Mouse (Mus musculus) neural tube, embryonic 13.5 days (tissue): ENCODE results near the gene Gm2016. TPM values are rescaled to one million over a fixed set of nuclear protein-coding genes. Genes with fewer than 3 reads are reported as not detected.
"Not testable (repeated sequence)": the region's sequence is repeated elsewhere in the genome, so short reads cannot be mapped to it uniquely, and the experiment has no call there.

Experiments used
- ATAC-seq: fragments of 200-750 bp; cut with Nextera tagmentation; 2 replicates; pipeline ENCODE4 v1.8.0; 2017; ENCODE audit warnings: low read depth, mild to moderate bottlenecking, moderate TSS enrichment, moderate library complexity
- H3K27ac ChIP-seq: fragments of 300-500 bp; sonication (generic); replicated peaks from 2 replicates; pipeline ENCODE4 v1.5.1; 2015; ENCODE audit warnings: moderate library complexity, mild to moderate bottlenecking, inconsistent platforms
- H3K27me3 ChIP-seq: fragments of 300-500 bp; sonication (generic); 2 replicates; pipeline ENCODE4 v1.6.1; 2015; ENCODE audit warnings: mild to moderate bottlenecking, inconsistent platforms
- H3K36me3 ChIP-seq: fragments of 300-500 bp; sonication (generic); 2 replicates; pipeline ENCODE4 v1.6.1; 2015; ENCODE audit warnings: mild to moderate bottlenecking, inconsistent platforms
- H3K4me1 ChIP-seq: fragments of 300-500 bp; sonication (generic); replicated peaks from 2 replicates; pipeline ENCODE4 v1.6.1; 2015; ENCODE audit warnings: inconsistent platforms
- H3K4me2 ChIP-seq: fragments of 300-500 bp; sonication (generic); 2 replicates; pipeline ENCODE4 v1.6.1; 2015; ENCODE audit warnings: inconsistent platforms, mild to moderate bottlenecking, moderate library complexity
- H3K4me3 ChIP-seq: fragments of 300-500 bp; sonication (generic); 2 replicates; pipeline ENCODE4 v1.5.1; 2015; ENCODE audit warnings: mild to moderate bottlenecking, inconsistent platforms
- H3K9ac ChIP-seq: fragments of 300-500 bp; sonication (generic); 2 replicates; pipeline ENCODE4 v1.6.1; 2015; ENCODE audit warnings: moderate library complexity, mild to moderate bottlenecking, inconsistent platforms
- H3K9me3 ChIP-seq: fragments of 300-500 bp; sonication (generic); 2 replicates; pipeline ENCODE4 v1.6.1; 2016; ENCODE audit warnings: inconsistent platforms
- WGBS: fragments of 180-500 bp; shearing (Covaris S2); methylation state at CpG from one replicate; pipeline ENCODE4 v1.1.7; 2015; 5-methylcytosine and 5-hydroxymethylcytosine counted together
- polyA plus RNA-seq: library from polyadenylated mRNA; unstranded; fragments of >200 nt; fragmentation: Nextera tagmentation; extraction: Ambion mirVana; gene quantifications from 2 replicates; pipeline ENCODE4 v1.2.1, GENCODE M21; 2015

Gene Gm2016
- not detected in 2 replicates for polyA plus RNA-seq

DNA sequence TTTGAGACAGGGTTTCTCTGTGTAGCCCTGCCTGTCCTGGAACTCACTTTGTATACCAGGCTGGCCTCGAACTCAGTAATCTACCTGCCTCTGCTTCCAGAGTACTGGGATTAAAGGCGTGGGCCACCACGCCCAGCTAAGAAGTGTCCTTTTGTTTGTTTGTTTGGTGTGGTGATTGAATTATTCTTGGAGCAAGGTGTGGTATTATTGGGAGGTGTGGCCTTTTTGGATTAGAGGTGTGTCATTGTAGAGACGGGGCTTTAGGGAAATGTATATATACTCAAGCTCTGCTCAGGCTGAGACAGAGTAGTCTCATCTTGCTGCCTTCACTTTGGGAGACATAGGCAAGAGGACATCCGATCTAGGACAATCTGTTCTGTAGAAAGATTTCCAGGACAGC lies at the start of gene Gm2016:
Gene Gm2016, plus strand, starts transcription at position 301 of the 400 bp plus-strand sequence.
- 92% methylated on average over 5 of the region's 5 CpGs for WGBS
- ATAC-seq, H3K4me3 ChIP-seq: not testable (repeated sequence)

GRCm38 (mm10) chr12:87842239-87842638 lies 31.6 kb upstream of the Gm2016 start, which contains the start of gene Gm2001:
TSS of gene Gm2001 (minus strand) at chr12:87842339.
- H3K27me3 ChIP-seq, H3K27ac ChIP-seq, ATAC-seq, H3K36me3 ChIP-seq, H3K4me3 ChIP-seq, H3K9ac ChIP-seq, H3K4me2 ChIP-seq, H3K4me1 ChIP-seq, H3K9me3 ChIP-seq: not testable (repeated sequence)
- WGBS: 82% methylated on average over 2 of the region's 2 CpGs

More for the DNA sequence above, at the start of gene Gm2016:
- H3K27ac ChIP-seq, H3K36me3 ChIP-seq, H3K27me3 ChIP-seq, H3K9ac ChIP-seq, H3K4me1 ChIP-seq, H3K9me3 ChIP-seq, H3K4me2 ChIP-seq: not testable (repeated sequence)

- not testable (repeated sequence) for H3K36me3 ChIP-seq, ATAC-seq
Measured at GRCm38 (mm10) chr12:87850657-87851056, 23.2 kb upstream of the Gm2016 start.

DNA sequence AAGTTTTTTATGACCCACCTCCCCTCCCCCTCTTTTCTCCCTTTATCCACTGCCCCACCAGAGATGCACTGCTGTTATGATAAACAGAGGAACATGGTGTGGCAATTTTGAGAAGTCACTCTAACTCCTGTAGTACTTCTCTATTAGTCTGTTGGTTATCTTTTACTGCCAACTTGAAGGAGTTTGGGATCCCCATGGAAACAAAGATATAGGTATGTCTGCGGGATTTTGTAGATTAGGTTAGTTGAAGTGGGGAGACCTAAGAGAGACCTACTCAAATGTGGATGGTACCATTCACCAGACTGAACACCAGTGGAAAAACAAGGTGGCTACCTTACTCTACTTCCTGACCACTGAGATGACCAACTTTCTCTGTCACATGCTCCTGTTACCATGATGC lies 17.8 kb upstream of the Gm2016 start:
- not testable (repeated sequence) for ATAC-seq, H3K4me1 ChIP-seq, H3K9ac ChIP-seq, H3K9me3 ChIP-seq, H3K4me3 ChIP-seq, H3K4me2 ChIP-seq, H3K27ac ChIP-seq, H3K36me3 ChIP-seq, H3K27me3 ChIP-seq
- 71% methylated on average over 1 of the region's 1 CpGs for WGBS

More at GRCm38 (mm10) chr12:87850657-87851056, 23.2 kb upstream of the Gm2016 start:
- H3K4me2 ChIP-seq, H3K9me3 ChIP-seq, H3K27me3 ChIP-seq, H3K4me3 ChIP-seq, H3K9ac ChIP-seq, H3K4me1 ChIP-seq, H3K27ac ChIP-seq: not testable (repeated sequence)
- no CpG with 5 or more reads among the region's 2 CpGs for WGBS

DNA sequence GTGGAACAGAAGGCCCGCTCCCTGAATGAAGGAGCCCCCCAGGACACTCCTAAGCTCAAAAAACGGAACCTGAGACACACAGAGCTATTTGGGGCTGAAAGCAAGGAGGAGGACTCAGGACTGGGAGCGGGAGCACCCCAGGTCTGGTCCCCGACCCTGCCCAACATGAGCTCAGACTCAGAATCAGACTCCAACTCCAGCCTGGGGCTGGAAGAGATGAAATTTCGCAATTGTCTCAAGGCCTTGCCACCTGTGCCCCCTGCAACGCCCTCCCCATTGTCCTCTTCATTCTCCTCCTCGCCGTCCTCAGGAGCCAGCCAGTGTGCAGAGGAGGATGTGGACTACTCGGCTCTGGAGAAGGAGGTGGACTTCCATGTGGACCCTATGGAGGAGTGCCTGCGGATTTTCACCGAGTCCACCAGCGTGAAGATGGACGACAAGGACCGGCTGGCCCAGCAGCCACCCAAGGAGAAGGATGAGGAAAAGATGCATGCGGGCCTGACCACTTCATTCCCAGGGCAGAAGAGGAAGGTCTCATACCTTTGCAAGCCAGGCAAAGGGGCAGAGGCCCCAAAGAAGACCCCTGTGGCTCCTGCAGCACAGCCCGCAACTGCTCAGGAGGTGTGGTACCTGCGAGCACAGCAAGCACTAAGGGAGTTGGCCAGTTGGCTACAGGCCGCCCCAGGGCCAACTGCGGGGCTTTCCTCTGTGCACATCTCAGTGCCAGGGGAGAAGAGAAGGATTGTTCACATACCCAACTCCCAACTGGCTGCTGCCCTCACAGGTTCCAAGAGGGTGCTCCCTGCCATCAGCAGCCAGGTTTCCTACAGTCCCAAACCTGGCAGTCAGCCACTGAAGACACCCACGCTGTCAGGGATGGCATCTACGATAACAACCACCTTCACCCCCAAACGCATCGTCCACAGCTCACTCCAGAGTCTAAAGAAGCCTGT lies 11.9 kb upstream of the Gm2016 start:
- H3K9ac ChIP-seq, H3K4me3 ChIP-seq, H3K27me3 ChIP-seq, ATAC-seq, H3K36me3 ChIP-seq, H3K4me1 ChIP-seq, H3K9me3 ChIP-seq, H3K27ac ChIP-seq, H3K4me2 ChIP-seq: not testable (repeated sequence)
- WGBS: 89% methylated on average over 23 of the region's 23 CpGs

DNA sequence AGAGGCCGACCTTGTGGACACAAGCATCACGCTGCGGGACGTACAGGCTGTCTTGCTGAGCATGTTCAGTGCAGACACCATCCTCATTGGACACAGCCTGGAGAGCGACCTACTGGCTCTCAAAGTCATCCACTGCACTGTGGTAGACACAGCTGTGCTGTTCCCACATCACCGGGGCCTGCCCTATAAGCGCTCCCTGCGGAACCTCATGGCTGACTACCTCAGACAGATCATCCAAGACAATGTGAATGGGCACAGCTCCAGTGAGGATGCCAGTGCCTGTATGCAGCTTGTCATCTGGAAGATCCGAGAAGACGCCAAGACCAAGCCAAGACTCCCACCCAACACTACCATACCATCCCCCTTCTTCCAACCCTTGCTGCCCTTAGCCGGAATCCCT lies 10.2 kb upstream of the Gm2016 start:
- H3K36me3 ChIP-seq, H3K9ac ChIP-seq, H3K4me3 ChIP-seq, ATAC-seq, H3K4me1 ChIP-seq, H3K9me3 ChIP-seq, H3K27ac ChIP-seq, H3K4me2 ChIP-seq, H3K27me3 ChIP-seq: not testable (repeated sequence)
- WGBS: 93% methylated on average over 10 of the region's 11 CpGs

DNA sequence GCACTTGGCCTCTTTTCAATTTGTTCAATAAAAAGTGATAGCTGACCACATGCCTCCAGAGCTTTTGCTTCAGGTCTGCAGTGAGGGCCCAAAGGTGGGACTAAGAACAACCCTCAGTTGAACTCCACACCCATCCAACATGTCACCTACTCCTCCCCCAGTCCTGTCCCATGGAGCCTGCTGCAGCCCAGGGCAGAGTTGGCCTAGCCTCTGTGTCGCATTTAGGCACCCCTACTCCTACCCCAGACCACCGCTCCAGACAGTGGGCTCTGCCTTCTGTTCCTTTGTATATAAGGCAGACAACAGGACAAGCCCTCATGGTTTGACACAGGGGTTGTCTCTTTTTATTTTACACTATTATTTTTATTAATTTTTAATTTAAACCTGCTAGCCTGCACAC lies 9.8 kb upstream of the Gm2016 start:
- not testable (repeated sequence) for H3K36me3 ChIP-seq, H3K4me3 ChIP-seq, H3K4me1 ChIP-seq, ATAC-seq, H3K4me2 ChIP-seq, H3K9ac ChIP-seq, H3K9me3 ChIP-seq, H3K27me3 ChIP-seq, H3K27ac ChIP-seq
- WGBS: 80% methylated on average over 2 of the region's 2 CpGs

DNA sequence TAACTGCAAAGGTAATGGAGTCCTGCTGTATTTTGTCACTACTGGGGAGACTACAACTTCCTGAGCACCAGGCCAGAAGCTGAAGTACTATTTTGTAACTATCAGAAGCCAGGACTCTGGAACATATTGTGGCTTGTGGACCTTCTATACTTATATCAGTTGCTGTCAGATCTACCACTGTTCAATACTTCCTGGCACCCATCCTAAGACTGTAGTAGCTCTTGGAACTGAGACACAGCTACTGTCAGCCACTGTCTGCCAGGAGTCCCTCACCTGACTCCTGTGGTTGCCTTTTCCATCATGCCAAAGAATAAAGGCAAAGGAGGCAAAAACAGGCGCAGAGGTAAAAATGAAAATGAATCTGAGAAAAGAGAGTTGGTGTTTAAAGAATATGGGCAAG lies 21.2 kb downstream of the Gm2016 start, which contains the start of gene Gm2022:
Gene Gm2022, plus strand, starts transcription at position 301 of the 400 bp plus-strand sequence.
- not testable (repeated sequence) for H3K27me3 ChIP-seq, H3K4me1 ChIP-seq, ATAC-seq, H3K9me3 ChIP-seq, H3K27ac ChIP-seq, H3K36me3 ChIP-seq, H3K4me2 ChIP-seq, H3K9ac ChIP-seq, H3K4me3 ChIP-seq
- 67% methylated on average over 1 of the region's 1 CpGs for WGBS

DNA sequence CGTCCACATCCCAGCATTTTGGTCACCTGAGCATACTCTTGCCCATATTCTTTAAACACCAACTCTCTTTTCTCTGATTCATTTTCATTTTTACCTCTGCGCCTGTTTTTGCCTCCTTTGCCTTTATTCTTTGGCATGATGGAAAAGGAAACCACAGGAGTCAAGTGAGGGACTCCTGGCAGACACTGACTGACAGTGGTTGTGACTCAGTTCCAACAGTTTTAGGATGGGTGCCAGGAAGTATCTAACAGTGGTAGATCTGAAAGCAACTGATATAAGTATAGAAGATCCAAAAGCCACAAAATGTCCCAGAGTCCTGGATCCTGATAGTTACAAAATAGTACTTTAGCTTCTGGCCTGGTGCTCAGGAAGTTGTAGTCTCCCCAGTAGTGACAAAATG lies 45.8 kb downstream of the Gm2016 start, which contains the start of gene Gm2035:
Gene Gm2035, minus strand, starts transcription at position 137 of the 400 bp plus-strand sequence.
- H3K27me3 ChIP-seq, H3K4me2 ChIP-seq, H3K4me1 ChIP-seq, H3K4me3 ChIP-seq, H3K36me3 ChIP-seq, ATAC-seq, H3K9me3 ChIP-seq, H3K27ac ChIP-seq, H3K9ac ChIP-seq: not testable (repeated sequence)
- 81% methylated on average over 2 of the region's 2 CpGs for WGBS

Other genes starting within 250 kb of the Gm2016 start
- gene Gm16381, start 229.5 kb upstream of the Gm2016 start, polyA plus RNA-seq: not detected in 2 replicates
- not detected in 2 replicates for gene Gm21319, start 98.3 kb upstream of the Gm2016 start, polyA plus RNA-seq
- not detected in 2 replicates for gene Gm21936, start 78.6 kb upstream of the Gm2016 start, polyA plus RNA-seq
- gene BB287469, start 57.5 kb upstream of the Gm2016 start, polyA plus RNA-seq: not detected in 2 replicates
- not detected in 2 replicates for gene Gm2001, start 31.7 kb upstream of the Gm2016 start, polyA plus RNA-seq
- gene Gm2022, start 21.3 kb downstream of the Gm2016 start, polyA plus RNA-seq: not detected in 2 replicates
- gene Gm2035, start 45.8 kb downstream of the Gm2016 start, polyA plus RNA-seq: not detected in 2 replicates
- not detected in 2 replicates for gene Gm2042, start 80.0 kb downstream of the Gm2016 start, polyA plus RNA-seq
- not detected in 2 replicates for gene Gm2075, start 137.8 kb downstream of the Gm2016 start, polyA plus RNA-seq
- gene Gm6803, start 144.7 kb downstream of the Gm2016 start, polyA plus RNA-seq: not detected in 2 replicates
- not detected in 2 replicates for gene Gm2056, start 152.9 kb downstream of the Gm2016 start, polyA plus RNA-seq
- not detected in 2 replicates for gene Gm16368, start 209.6 kb downstream of the Gm2016 start, polyA plus RNA-seq